Mouse (Mus musculus) embryo, embryonic 11 days (tissue): ENCODE measurements around the gene Cables2.

Source experiments
- DNase-seq: peaks from one replicate; pipeline ENCODE4 v3.0.0-alpha.2; 2015

Cables2 gene

GRCm38 (mm10) chr2:180225044-180225761 lies 48.1 kb downstream of the Cables2 start:
- peak; percentile 64 for DNase-seq

GRCm38 (mm10) chr2:180224647-180225043 lies 48.7 kb downstream of the Cables2 start:
- no peak for DNase-seq

- DNase-seq, result peak; percentile 61
These were observed 51.0 kb downstream of the Cables2 start for GRCm38 (mm10) chr2:180222250-180222649.

GRCm38 (mm10) chr2:180221051-180221450 lies 52.2 kb downstream of the Cables2 start:
- DNase-seq, result no peak

- no peak for DNase-seq
These were observed 53.1 kb downstream of the Cables2 start for GRCm38 (mm10) chr2:180220165-180220564.

- DNase-seq, result no peak
These were observed 54.0 kb downstream of the Cables2 start for GRCm38 (mm10) chr2:180219145-180219943.

- peak; percentile 37 for DNase-seq
These were observed 54.6 kb downstream of the Cables2 start for GRCm38 (mm10) chr2:180218677-180219076.

GRCm38 (mm10) chr2:180218241-180218640 lies 55.1 kb downstream of the Cables2 start:
- DNase-seq, result no peak

GRCm38 (mm10) chr2:180217587-180217986 lies 55.7 kb downstream of the Cables2 start:
- no peak for DNase-seq

- DNase-seq, result no peak
These were observed 56.4 kb downstream of the Cables2 start for GRCm38 (mm10) chr2:180216921-180217320.

GRCm38 (mm10) chr2:180215951-180216350 lies 57.3 kb downstream of the Cables2 start:
- no peak for DNase-seq

GRCm38 (mm10) chr2:180215011-180215461 lies 58.3 kb downstream of the Cables2 start:
- no peak for DNase-seq

- no peak for DNase-seq
These were observed 58.8 kb downstream of the Cables2 start for GRCm38 (mm10) chr2:180214352-180214978.

- DNase-seq, result no peak
These were observed 61.0 kb downstream of the Cables2 start for GRCm38 (mm10) chr2:180212255-180212654.

- DNase-seq, result no peak
These were observed 64.3 kb downstream of the Cables2 start for GRCm38 (mm10) chr2:180208976-180209375.
